In the genomic region with DNA sequence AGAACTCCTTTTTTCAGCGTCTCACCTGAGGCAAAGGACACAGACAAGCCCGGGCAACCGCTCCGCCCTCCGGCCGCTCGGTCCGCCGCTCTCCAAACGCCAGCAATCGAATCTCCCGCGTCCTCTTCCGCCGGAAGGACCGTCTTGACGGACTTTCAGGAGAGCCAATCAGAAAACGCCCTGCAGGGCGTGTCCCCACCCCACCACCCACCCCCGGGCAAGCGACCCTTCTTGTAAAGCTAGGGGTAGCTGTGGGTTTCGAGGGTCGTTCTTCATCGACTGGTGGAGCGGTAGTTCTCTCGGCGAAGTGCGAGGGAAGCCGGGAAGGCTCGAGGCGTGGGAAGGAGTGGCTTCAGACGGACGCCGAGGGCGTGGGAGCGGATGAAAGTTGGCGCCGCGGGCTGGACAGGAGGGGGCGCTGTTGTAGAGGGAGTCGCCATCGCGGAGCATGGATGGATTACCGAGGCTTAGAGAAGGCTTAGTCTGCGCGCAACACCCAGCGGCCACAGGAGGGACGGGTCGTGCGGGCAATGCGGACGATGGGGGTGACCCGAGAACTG, we compare ENCODE assay signal across 7 mouse cellular contexts. TPM values are rescaled to one million over a fixed set of nuclear protein-coding genes. Genes with fewer than 3 reads are reported as not detected.
DNase-seq lines count a peak whose midpoint lies in the region; ATAC-seq lines count a peak whose summit lies in the region.

A gene (minus strand): TSS at position 132 of the 560 bp plus-strand sequence.
A gene (plus strand): TSS at position 355 of the 560 bp plus-strand sequence.

- peak within 1 kb of the TSS; percentile 84 for H3K9ac ChIP-seq in intestine, embryonic 16.5 days (ENCODE audit: low read depth, low read length)
- H3K9ac ChIP-seq in midbrain, embryonic 11.5 days (ENCODE audit: low read length) = peak within 1 kb of the TSS; percentile 86

- peak within 1 kb of the TSS; percentile 73 for H3K4me3 ChIP-seq in intestine, embryonic 16.5 days (ENCODE audit: low read length)
- peak within 1 kb of the TSS; percentile 62 for H3K4me3 ChIP-seq in midbrain, embryonic 11.5 days (ENCODE audit: low read depth, low read length)

- ATAC-seq in intestine, embryonic 16.5 days = peak; percentile 85
- peak; percentile 92 for ATAC-seq in midbrain, embryonic 11.5 days (ENCODE audit: low FRiP score)

- DNase-seq in adrenal gland, adult 2 months = peak; percentile 95
- peak; percentile 91 for DNase-seq in embryo, embryonic 11.5 days (ENCODE audit: low read depth, low spot score)
- peak; percentile 92 to 93 for DNase-seq in gastrocnemius, postnatal 36 days
- peak; percentile 91 to 93 for DNase-seq in left cerebral cortex, postnatal 36 days (ENCODE audit: low spot score in 2 of 2)
- DNase-seq in midbrain, embryonic 11.5 days (ENCODE audit: low spot score, missing footprints) = peak; percentile 100
- peak; percentile 92 for DNase-seq in skeletal muscle tissue, adult 2 months (ENCODE audit: low read depth, low spot score)

- H3K9me3 ChIP-seq in intestine, embryonic 16.5 days (ENCODE audit: control insufficient read depth, low read length) = no peaks in the 10 kb centered on the region
- no peaks in the 10 kb centered on the region for H3K9me3 ChIP-seq in midbrain, embryonic 11.5 days (ENCODE audit: control insufficient read depth, low read length)

- peaks cover 12% of the 10 kb centered on the region for H3K4me1 ChIP-seq in intestine, embryonic 16.5 days (ENCODE audit: control insufficient read depth, insufficient read depth, low read length)
- peaks cover 17% of the 10 kb centered on the region for H3K4me1 ChIP-seq in midbrain, embryonic 11.5 days (ENCODE audit: control insufficient read depth, insufficient read depth, low read length)

- no peaks in the 10 kb centered on the region for H3K27me3 ChIP-seq in intestine, embryonic 16.5 days (replicated peaks; ENCODE audit: control insufficient read depth, insufficient read depth, low read length)
- no peaks in the 10 kb centered on the region for H3K27me3 ChIP-seq in midbrain, embryonic 11.5 days (ENCODE audit: control insufficient read depth, insufficient read depth, low read length)

- intact Hi-C loops in gastrocnemius, postnatal 36 days (cut with DNase I) = loop anchor here (2.0 to 5.0 kb wide), 2 partner anchors 19 to 88 kb away; no protein-coding TSS in a partner anchor
- intact Hi-C loops in left cerebral cortex, postnatal 36 days (cut with DNase I) = loop anchor here (2.0 to 5.0 kb wide), 5 partner anchors 25 to 237 kb away; a partner anchor contains a TSS

- peak within 1 kb of the TSS; percentile 99 for H3K27ac ChIP-seq in intestine, embryonic 16.5 days (ENCODE audit: low read length)
- peak within 1 kb of the TSS; percentile 93 for H3K27ac ChIP-seq in midbrain, embryonic 11.5 days (ENCODE audit: low read depth, low read length)

- under 1% methylated on average over 53 of the region's 53 CpGs for WGBS in intestine, embryonic 16.5 days
- under 1% methylated on average over 53 of the region's 53 CpGs for WGBS in midbrain, embryonic 11.5 days

- no peaks in the 10 kb centered on the region for H3K36me3 ChIP-seq in intestine, embryonic 16.5 days (ENCODE audit: control insufficient read depth, insufficient read depth, low read length)
- H3K36me3 ChIP-seq in midbrain, embryonic 11.5 days (ENCODE audit: control insufficient read depth, insufficient read depth, low read length) = no peaks in the 10 kb centered on the region

- H3K4me2 ChIP-seq in intestine, embryonic 16.5 days (ENCODE audit: low read depth, low read length) = peak within 1 kb of the TSS; percentile 87
- H3K4me2 ChIP-seq in midbrain, embryonic 11.5 days = peak within 1 kb of the TSS; percentile 71

RNA-seq across cellular contexts. Expression of the first gene that starts in this region (rescaled TPM):
- total RNA-seq in adrenal gland, adult 2 months (2021) = 1 to 10 TPM in 1 of 2 experiments, under 1 TPM in 1; 0.45 to 1.1 TPM
- not detected in 2 replicates for polyA plus RNA-seq in adrenal gland, adult 2 months (2012; rRNA removed)
- total RNA-seq in gastrocnemius, postnatal 36 days (2021) = under 1 TPM; 0.12 to 0.18 TPM
- 8.7 and 9.2 TPM in 2 replicates for polyA plus RNA-seq in intestine, embryonic 16.5 days (2015; fragmentation: Nextera tagmentation; extraction: Ambion mirVana)
- total RNA-seq in left cerebral cortex, postnatal 36 days (2021) = under 1 TPM; 0.32 to 0.41 TPM
- polyA plus RNA-seq in midbrain, embryonic 11.5 days (2014; fragmentation: Nextera tagmentation; extraction: Ambion mirVana) = 24.8 and 28.4 TPM in 2 replicates

RNA-seq across cellular contexts. Expression of the second gene that starts in this region (rescaled TPM):
- total RNA-seq in adrenal gland, adult 2 months (2021) = 10 to 100 TPM; 11.2 to 11.3 TPM
- 14.0 and 16.3 TPM in 2 replicates for polyA plus RNA-seq in adrenal gland, adult 2 months (2012; rRNA removed)
- total RNA-seq in gastrocnemius, postnatal 36 days (2021) = 1 to 10 TPM; 4.2 to 4.7 TPM
- polyA plus RNA-seq in intestine, embryonic 16.5 days (2015; fragmentation: Nextera tagmentation; extraction: Ambion mirVana) = 22.8 and 25.3 TPM in 2 replicates
- total RNA-seq in left cerebral cortex, postnatal 36 days (2021) = 10 to 100 TPM; 10.4 to 12.7 TPM
- 19.4 and 19.6 TPM in 2 replicates for polyA plus RNA-seq in midbrain, embryonic 11.5 days (2014; fragmentation: Nextera tagmentation; extraction: Ambion mirVana)

Comparison
In these comparisons a context has a peak if more than half of its experiments do, and no peak if none do; other contexts are left out.
1. Peak in every context shown above with its lines: DNase-seq, ATAC-seq, H3K4me3 ChIP-seq and H3K27ac ChIP-seq.